Comparison of ENCODE assay signal across 13 mouse cellular contexts in genomic region chr5:73192870-73193576, GRCm38 (mm10).
DNase-seq lines count a peak whose midpoint lies in the region; ATAC-seq lines count a peak whose summit lies in the region.
"Had no signal": no experiment of that assay in that cellular context is flagged by ENCODE, and none has a peak within 500 bp of the region (broad histone marks: within the 10 kb centered on the region; RNA-seq: fewer than 3 reads in every experiment).

No protein-coding gene starts in this region.

- 84% methylated on average over 13 of the region's 13 CpGs for WGBS in heart, embryonic 12.5 days
- 80% methylated on average over 13 of the region's 13 CpGs for WGBS in liver, embryonic 11.5 days
- 71% methylated on average over 13 of the region's 13 CpGs for WGBS in liver, embryonic 15.5 days (ENCODE audit: insufficient replicate concordance)

- no peaks in the 10 kb centered on the region for H3K27me3 ChIP-seq in heart, embryonic 12.5 days (replicated peaks)
- H3K27me3 ChIP-seq in liver, embryonic 11.5 days (replicated peaks; ENCODE audit: control insufficient read depth, insufficient read depth, low read length): no peaks in the 10 kb centered on the region
- H3K27me3 ChIP-seq in liver, embryonic 15.5 days: no peaks in the 10 kb centered on the region
- H3K27me3 ChIP-seq: limb, embryonic 15.5 days; neural tube, embryonic 13.5 days had no signal

- no peak for ATAC-seq in heart, embryonic 12.5 days (ENCODE audit: insufficient number of reproducible peaks, low FRiP score)
- no peak for ATAC-seq in liver, embryonic 11.5 days (replicated peaks; ENCODE audit: low FRiP score)
- no peak for ATAC-seq in liver, embryonic 15.5 days (ENCODE audit: insufficient read depth)

- peaks cover 43% of the 10 kb centered on the region for H3K4me1 ChIP-seq in heart, embryonic 12.5 days (replicated peaks)
- H3K4me1 ChIP-seq in liver, embryonic 11.5 days (replicated peaks; ENCODE audit: control insufficient read depth, insufficient read depth, low read length): peaks cover 49% of the 10 kb centered on the region
- H3K4me1 ChIP-seq in liver, embryonic 15.5 days (replicated peaks): peaks cover 63% of the 10 kb centered on the region

- H3K9me3 ChIP-seq in heart, embryonic 12.5 days (replicated peaks): no peaks in the 10 kb centered on the region
- no peaks in the 10 kb centered on the region for H3K9me3 ChIP-seq in liver, embryonic 11.5 days (ENCODE audit: control insufficient read depth, low read length)
- no peaks in the 10 kb centered on the region for H3K9me3 ChIP-seq in liver, embryonic 15.5 days (replicated peaks)
- H3K9me3 ChIP-seq: limb, embryonic 15.5 days; neural tube, embryonic 13.5 days had no signal

- no peak overlapping the region for H3K9ac ChIP-seq in heart, embryonic 12.5 days
- H3K9ac ChIP-seq in liver, embryonic 11.5 days (ENCODE audit: low read depth, low read length): peak overlapping the region; percentile 58
- H3K9ac ChIP-seq in liver, embryonic 15.5 days: peak overlapping the region; percentile 63
- H3K9ac ChIP-seq: limb, embryonic 15.5 days; neural tube, embryonic 13.5 days had no signal

- H3K27ac ChIP-seq in heart, embryonic 12.5 days (ENCODE audit: poor library complexity, severe bottlenecking): peak overlapping the region; percentile 86
- peak overlapping the region; percentile 92 for H3K27ac ChIP-seq in liver, embryonic 11.5 days (ENCODE audit: low read depth, low read length)
- H3K27ac ChIP-seq in liver, embryonic 15.5 days (replicated peaks): peak overlapping the region; percentile 99
- H3K27ac ChIP-seq: limb, embryonic 15.5 days; neural tube, embryonic 13.5 days had no signal

- DNase-seq in heart, adult 9 months (ENCODE audit: low spot score in 2 of 2): no peak
- DNase-seq in liver, embryonic 11.5 days (ENCODE audit: low spot score): no peak
- DNase-seq in liver: no peak
- DNase-seq in embryo, embryonic 10.5 days (ENCODE audit: low spot score): peak; percentile 37
- DNase-seq in right cerebral cortex, adult 18-20 months: no peak
- no peak for DNase-seq in adrenal gland, adult 18-20 months (ENCODE audit: low spot score in 2 of 2)
- DNase-seq: cerebellum, postnatal 14 days; kidney, postnatal 10 days; midbrain, embryonic 14.5 days had no signal

- H3K4me2 ChIP-seq in heart, embryonic 12.5 days: peak overlapping the region; percentile 53
- H3K4me2 ChIP-seq in liver, embryonic 11.5 days: peak overlapping the region; percentile 70
- H3K4me2 ChIP-seq in liver, embryonic 15.5 days: peak overlapping the region; percentile 76
- H3K4me2 ChIP-seq: limb, embryonic 15.5 days; neural tube, embryonic 13.5 days had no signal

- H3K36me3 ChIP-seq in heart, embryonic 12.5 days: peaks cover 3% of the 10 kb centered on the region; the same call in 1 of the 2 replicates
- 0 out of 2 replicates have a peak, but pooled peaks cover 2% of the 10 kb centered on the region for H3K36me3 ChIP-seq in liver, embryonic 11.5 days (ENCODE audit: control insufficient read depth, insufficient read depth, low read length)
- H3K36me3 ChIP-seq in liver, embryonic 15.5 days (replicated peaks): peaks cover 21% of the 10 kb centered on the region

- H3K4me3 ChIP-seq in heart, embryonic 12.5 days: no peak overlapping the region
- no peak overlapping the region for H3K4me3 ChIP-seq in liver, embryonic 11.5 days (ENCODE audit: low read depth, low read length)
- peak overlapping the region; percentile 43 for H3K4me3 ChIP-seq in liver, embryonic 15.5 days (replicated peaks)
- H3K4me3 ChIP-seq: limb, embryonic 15.5 days; neural tube, embryonic 13.5 days had no signal
